Mouse (Mus musculus): ENCODE data around the gene Myh14. TPM values are rescaled to one million over a fixed set of nuclear protein-coding genes. Genes with fewer than 3 reads are reported as not detected.

The Myh14 gene
- polyA plus RNA-seq, 1 experiment from 2014 or later = 1.8 TPM

- no peak for DNase-seq (ENCODE audit: extremely low spot score, low spot score)
- Histone ChIP-seq H3K4me3 (no peak overlapping the region), H3K27ac (no peak overlapping the region), H3K4me1 (peaks cover 7% of the 10 kb centered on the region; the same call in 1 of the 2 replicates), H3K9me3 (peaks cover 3% of the 10 kb centered on the region; the same call in 1 of the 2 replicates), H3K36me3 (replicated peaks) (no peaks in the 10 kb centered on the region), H3K27me3 (ENCODE audit: poor library complexity, severe bottlenecking) (peaks cover 6% of the 10 kb centered on the region; the same call in 1 of the 2 replicates)
- 91% methylated on average over 13 of the region's 13 CpGs for WGBS
These were observed 45.2 kb downstream of the Myh14 start for GRCm38 (mm10) chr7:44625241-44626067.

GRCm38 (mm10) chr7:44624828-44625227 lies 45.8 kb downstream of the Myh14 start:
- Histone ChIP-seq H3K9me3 (peaks cover 3% of the 10 kb centered on the region; the same call in 1 of the 2 replicates), H3K36me3 (replicated peaks) (no peaks in the 10 kb centered on the region), H3K27me3 (ENCODE audit: poor library complexity, severe bottlenecking) (peaks cover 6% of the 10 kb centered on the region; the same call in 1 of the 2 replicates), H3K4me1 (peaks cover 7% of the 10 kb centered on the region; the same call in 1 of the 2 replicates), H3K27ac (no peak overlapping the region), H3K4me3 (no peak overlapping the region)
- no peak for DNase-seq (ENCODE audit: extremely low spot score, low spot score)
- 71% methylated on average over 14 of the region's 14 CpGs for WGBS

GRCm38 (mm10) chr7:44624543-44624826 lies 46.2 kb downstream of the Myh14 start:
- Histone ChIP-seq H3K36me3 (replicated peaks) (no peaks in the 10 kb centered on the region), H3K27ac (no peak overlapping the region), H3K4me1 (peaks cover 7% of the 10 kb centered on the region; the same call in 1 of the 2 replicates), H3K27me3 (ENCODE audit: poor library complexity, severe bottlenecking) (peaks cover 6% of the 10 kb centered on the region; the same call in 1 of the 2 replicates), H3K9me3 (peaks cover 5% of the 10 kb centered on the region; the same call in 1 of the 2 replicates), H3K4me3 (no peak overlapping the region)
- no peak for DNase-seq (ENCODE audit: extremely low spot score, low spot score)
- 83% methylated on average over 3 of the region's 3 CpGs for WGBS

- no peak overlapping the region for H3K27ac ChIP-seq
- 46% methylated on average over 18 of the region's 18 CpGs for WGBS
- DNase-seq (ENCODE audit: extremely low spot score, low spot score) = no peak
These were observed 46.7 kb downstream of the Myh14 start for GRCm38 (mm10) chr7:44623714-44624542.

GRCm38 (mm10) chr7:44617059-44617458 lies 53.6 kb downstream of the Myh14 start:
- H3K27me3 ChIP-seq (ENCODE audit: poor library complexity, severe bottlenecking) = peaks cover 35% of the 10 kb centered on the region
- DNase-seq (ENCODE audit: extremely low spot score, low spot score) = no peak
- H3K4me1 ChIP-seq = peaks cover 29% of the 10 kb centered on the region
- peaks cover 16% of the 10 kb centered on the region; the same call in 1 of the 2 replicates for H3K9me3 ChIP-seq
- no peak overlapping the region for H3K4me3 ChIP-seq
- H3K27ac ChIP-seq = no peak overlapping the region
- WGBS = 79% methylated on average over 3 of the region's 3 CpGs
- H3K36me3 ChIP-seq (replicated peaks) = no peaks in the 10 kb centered on the region

More at GRCm38 (mm10) chr7:44623714-44624542, 46.7 kb downstream of the Myh14 start:
- H3K36me3 ChIP-seq (replicated peaks) = no peaks in the 10 kb centered on the region
- H3K27me3 ChIP-seq (ENCODE audit: poor library complexity, severe bottlenecking) = peaks cover 6% of the 10 kb centered on the region; the same call in 1 of the 2 replicates
- peaks cover 7% of the 10 kb centered on the region; the same call in 1 of the 2 replicates for H3K4me1 ChIP-seq
- H3K9me3 ChIP-seq = peaks cover 9% of the 10 kb centered on the region; the same call in 1 of the 2 replicates
- no peak overlapping the region for H3K4me3 ChIP-seq

- no peak for DNase-seq (ENCODE audit: extremely low spot score, low spot score)
- H3K9me3 ChIP-seq = peaks cover 16% of the 10 kb centered on the region; the same call in 1 of the 2 replicates
- H3K27ac ChIP-seq = no peak overlapping the region
- H3K4me3 ChIP-seq = no peak overlapping the region
- WGBS = 81% methylated on average over 14 of the region's 14 CpGs
- peaks cover 40% of the 10 kb centered on the region for H3K27me3 ChIP-seq (ENCODE audit: poor library complexity, severe bottlenecking)
- H3K36me3 ChIP-seq (replicated peaks) = no peaks in the 10 kb centered on the region
- H3K4me1 ChIP-seq = peaks cover 29% of the 10 kb centered on the region
These were observed 54.7 kb downstream of the Myh14 start for GRCm38 (mm10) chr7:44615987-44616386.

GRCm38 (mm10) chr7:44615309-44615708 lies 55.3 kb downstream of the Myh14 start:
- H3K27ac ChIP-seq = no peak overlapping the region
- H3K36me3 ChIP-seq (replicated peaks) = no peaks in the 10 kb centered on the region
- H3K4me3 ChIP-seq = peak overlapping the region; percentile 14; the same call in 1 of the 2 replicates
- H3K9me3 ChIP-seq = peaks cover 16% of the 10 kb centered on the region; the same call in 1 of the 2 replicates
- H3K4me1 ChIP-seq = peaks cover 29% of the 10 kb centered on the region
- WGBS = 15% methylated on average over 10 of the region's 10 CpGs
- DNase-seq (ENCODE audit: extremely low spot score, low spot score) = no peak
- peaks cover 47% of the 10 kb centered on the region for H3K27me3 ChIP-seq (ENCODE audit: poor library complexity, severe bottlenecking)

GRCm38 (mm10) chr7:44614041-44614688 lies 56.5 kb downstream of the Myh14 start:
- 6% methylated on average over 20 of the region's 20 CpGs for WGBS
- peak; percentile 32 for DNase-seq (ENCODE audit: extremely low spot score, low spot score)
- H3K36me3 ChIP-seq (replicated peaks) = no peaks in the 10 kb centered on the region
- no peak overlapping the region for H3K27ac ChIP-seq
- peak overlapping the region; percentile 34 for H3K4me3 ChIP-seq
- peaks cover 53% of the 10 kb centered on the region for H3K27me3 ChIP-seq (ENCODE audit: poor library complexity, severe bottlenecking)
- peaks cover 29% of the 10 kb centered on the region for H3K4me1 ChIP-seq
- H3K9me3 ChIP-seq = peaks cover 11% of the 10 kb centered on the region; the same call in 1 of the 2 replicates

GRCm38 (mm10) chr7:44612192-44612591 lies 58.5 kb downstream of the Myh14 start:
- peaks cover 29% of the 10 kb centered on the region for H3K4me1 ChIP-seq
- WGBS = 93% methylated on average over 7 of the region's 7 CpGs
- H3K27me3 ChIP-seq (ENCODE audit: poor library complexity, severe bottlenecking) = peaks cover 72% of the 10 kb centered on the region

GRCm38 (mm10) chr7:44606171-44606901 lies 64.3 kb downstream of the Myh14 start:
- H3K9me3 ChIP-seq = no peaks in the 10 kb centered on the region
- WGBS = 9% methylated on average over 29 of the region's 29 CpGs
- peaks cover 57% of the 10 kb centered on the region for H3K4me1 ChIP-seq
- H3K27me3 ChIP-seq (ENCODE audit: poor library complexity, severe bottlenecking) = peaks cover 94% of the 10 kb centered on the region
- H3K27ac ChIP-seq = no peak overlapping the region
- H3K4me3 ChIP-seq = peak overlapping the region; percentile 10; the same call in 1 of the 2 replicates
- no peaks in the 10 kb centered on the region for H3K36me3 ChIP-seq (replicated peaks)
- no peak for DNase-seq (ENCODE audit: extremely low spot score, low spot score)

More at GRCm38 (mm10) chr7:44612192-44612591, 58.5 kb downstream of the Myh14 start:
- DNase-seq (ENCODE audit: extremely low spot score, low spot score) = no peak
- Histone ChIP-seq H3K27ac (no peak overlapping the region), H3K4me3 (no peak overlapping the region), H3K36me3 (replicated peaks) (no peaks in the 10 kb centered on the region), H3K9me3 (peaks cover 6% of the 10 kb centered on the region; the same call in 1 of the 2 replicates)

GRCm38 (mm10) chr7:44605436-44605835 lies 65.2 kb downstream of the Myh14 start:
- peaks cover 94% of the 10 kb centered on the region for H3K27me3 ChIP-seq (ENCODE audit: poor library complexity, severe bottlenecking)

More at GRCm38 (mm10) chr7:44605436-44605835, 65.2 kb downstream of the Myh14 start:
- Histone ChIP-seq H3K27ac (no peak overlapping the region), H3K4me3 (no peak overlapping the region), H3K9me3 (no peaks in the 10 kb centered on the region), H3K36me3 (replicated peaks) (no peaks in the 10 kb centered on the region), H3K4me1 (peaks cover 62% of the 10 kb centered on the region)
- no peak for DNase-seq (ENCODE audit: extremely low spot score, low spot score)
- WGBS = 33% methylated on average over 7 of the region's 7 CpGs
